Mouse (Mus musculus) G1E (cell line): ENCODE measurements around the gene Mipep.

Experiments used
- CTCF ChIP-seq: IDR thresholded peaks from 2 replicates; pipeline ENCODE4 v1.5.1; 2012; ENCODE audit warnings: low read depth, low read length, inconsistent platforms, mixed read lengths
- GATA1 ChIP-seq: IDR thresholded peaks from 2 replicates; pipeline ENCODE4 v1.6.1; 2012; ENCODE audit warnings: borderline replicate concordance, low read length, inconsistent platforms, mixed read lengths
- POLR2AphosphoS5 ChIP-seq: IDR thresholded peaks from 2 replicates; pipeline ENCODE4 v1.6.1; 2012; ENCODE audit warnings: low read depth, low read length, inconsistent platforms; ENCODE audit not compliant: insufficient replicate concordance
- TAL1 ChIP-seq: conservative IDR thresholded peaks from 2 replicates; pipeline ENCODE4 v1.6.1; 2012; ENCODE audit warnings: low read depth, low read length, inconsistent platforms, mixed read lengths

GRCm38 (mm10) chr14:60747154-60747870 lies 37.1 kb upstream of the Mipep start:
- TF ChIP-seq CTCF (no peak), TAL1 (no peak), POLR2AphosphoS5 (no peak), GATA1 (no peak)
